Mouse (Mus musculus): Measurements from ENCODE around the gene Btaf1. TPM values are rescaled to one million over a fixed set of nuclear protein-coding genes. Genes with fewer than 3 reads are reported as not detected.

Gene Btaf1
- polyA plus RNA-seq, 1 experiment: 11.2 TPM

DNA sequence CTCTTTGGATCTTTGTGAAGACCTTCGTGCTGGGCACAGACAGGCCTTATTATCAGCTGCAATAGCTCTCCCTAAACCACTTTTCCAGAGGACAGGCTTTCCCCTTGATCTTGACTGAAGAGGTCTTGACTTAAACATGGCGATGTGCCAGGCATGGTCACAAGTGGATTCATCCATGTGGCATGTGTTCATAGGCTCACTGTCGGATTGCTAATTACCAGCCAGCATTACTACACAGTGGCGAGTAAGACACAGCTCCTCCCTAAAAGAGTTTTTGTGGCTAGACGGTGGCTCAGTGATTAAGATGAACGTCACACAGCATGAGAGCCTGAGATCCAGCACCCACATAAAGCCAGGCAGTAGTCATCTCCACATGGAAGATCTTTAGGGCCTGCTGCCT, 103.9 kb downstream of the Btaf1 start:
- TF ChIP-seq POLR2A (IDR thresholded peaks at IDR 0.05; ENCODE audit: borderline replicate concordance, insufficient read depth, low read length) (no peak), CTCF (IDR thresholded peaks at IDR 0.05; ENCODE audit: borderline replicate concordance, insufficient read depth, low read depth, low read length) (no peak)
- H3K4me3 ChIP-seq (replicated peaks; ENCODE audit: insufficient read depth, low read depth, low read length): no peak overlapping the region
- H3K27ac ChIP-seq (ENCODE audit: insufficient read depth, low read length): no peak overlapping the region
- peaks cover 36% of the 10 kb centered on the region for H3K4me1 ChIP-seq (ENCODE audit: control insufficient read depth, insufficient read depth, low read length)
- no peaks in the 10 kb centered on the region for H3K27me3 ChIP-seq (ENCODE audit: control insufficient read depth, insufficient read depth, low read length)
- no peak for DNase-seq
- 58% methylated on average over 6 of the region's 6 CpGs for WGBS

DNA sequence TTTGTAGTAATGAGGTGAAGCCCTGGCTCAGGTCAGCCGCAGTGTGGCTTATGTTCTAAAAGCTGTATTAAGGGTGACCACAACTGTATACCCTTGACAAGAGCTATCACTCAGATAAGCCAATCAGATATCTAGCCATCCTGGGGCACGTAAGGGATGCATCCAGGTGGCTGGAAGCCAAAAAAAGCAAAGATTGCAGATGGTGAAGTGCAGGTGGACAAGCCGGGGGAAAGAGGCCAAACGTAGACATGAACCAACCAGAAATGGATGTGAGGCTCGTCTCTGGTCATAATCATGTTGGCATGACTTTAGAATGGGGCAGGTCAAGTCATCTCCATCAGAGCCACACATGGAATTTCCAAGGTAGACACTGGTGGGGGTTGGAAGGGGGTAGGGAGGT, 105.6 kb downstream of the Btaf1 start:
- H3K27me3 ChIP-seq (ENCODE audit: control insufficient read depth, insufficient read depth, low read length): no peaks in the 10 kb centered on the region
- 20% methylated on average over 5 of the region's 5 CpGs for WGBS
- H3K4me3 ChIP-seq (replicated peaks; ENCODE audit: insufficient read depth, low read depth, low read length): no peak overlapping the region
- peak; percentile 43 to 72 for DNase-seq
- H3K27ac ChIP-seq (ENCODE audit: insufficient read depth, low read length): no peak overlapping the region
- TF ChIP-seq CTCF (IDR thresholded peaks at IDR 0.05; ENCODE audit: borderline replicate concordance, insufficient read depth, low read depth, low read length) (no peak), POLR2A (IDR thresholded peaks at IDR 0.05; ENCODE audit: borderline replicate concordance, insufficient read depth, low read length) (no peak)
- H3K4me1 ChIP-seq (ENCODE audit: control insufficient read depth, insufficient read depth, low read length): peaks cover 24% of the 10 kb centered on the region

GRCm38 (mm10) chr19:37032364-37032763, 106.5 kb downstream of the Btaf1 start:
- 92% methylated on average over 2 of the region's 2 CpGs for WGBS
- H3K27ac ChIP-seq (ENCODE audit: insufficient read depth, low read length): no peak overlapping the region

DNA sequence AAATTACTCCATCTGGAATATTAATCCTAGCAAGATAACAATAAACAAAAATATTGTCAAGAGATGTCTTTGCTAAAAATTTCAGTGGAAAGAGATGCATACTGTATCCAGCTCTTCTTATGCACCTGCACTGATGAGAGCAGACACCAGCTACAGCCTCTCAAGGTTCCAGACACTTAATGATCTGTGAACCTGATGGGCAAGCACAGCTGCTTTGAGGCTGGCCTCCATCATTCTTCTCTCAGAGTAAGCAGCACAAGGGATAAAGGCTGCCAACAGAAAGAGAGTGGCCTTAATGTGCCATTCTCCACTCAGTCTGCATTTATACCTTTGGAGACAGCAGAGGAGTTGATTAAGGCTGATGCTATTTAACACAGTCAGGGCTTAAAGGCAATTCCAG, 115.0 kb downstream of the Btaf1 start:
- Histone ChIP-seq H3K4me1 (ENCODE audit: control insufficient read depth, insufficient read depth, low read length) (peaks cover 4% of the 10 kb centered on the region), H3K27ac (ENCODE audit: insufficient read depth, low read length) (no peak overlapping the region), H3K4me3 (replicated peaks; ENCODE audit: insufficient read depth, low read depth, low read length) (no peak overlapping the region), H3K27me3 (ENCODE audit: control insufficient read depth, insufficient read depth, low read length) (no peaks in the 10 kb centered on the region)
- DNase-seq: no peak
- TF ChIP-seq POLR2A (IDR thresholded peaks at IDR 0.05; ENCODE audit: borderline replicate concordance, insufficient read depth, low read length) (no peak), CTCF (IDR thresholded peaks at IDR 0.05; ENCODE audit: borderline replicate concordance, insufficient read depth, low read depth, low read length) (no peak)

More at GRCm38 (mm10) chr19:37032364-37032763, 106.5 kb downstream of the Btaf1 start:
- peaks cover 20% of the 10 kb centered on the region for H3K4me1 ChIP-seq (ENCODE audit: control insufficient read depth, insufficient read depth, low read length)
- no peaks in the 10 kb centered on the region for H3K27me3 ChIP-seq (ENCODE audit: control insufficient read depth, insufficient read depth, low read length)
- DNase-seq: no peak
- H3K4me3 ChIP-seq (replicated peaks; ENCODE audit: insufficient read depth, low read depth, low read length): no peak overlapping the region
- no peak for TF ChIP-seq CTCF (IDR thresholded peaks at IDR 0.05; ENCODE audit: borderline replicate concordance, insufficient read depth, low read depth, low read length)
- TF ChIP-seq POLR2A (IDR thresholded peaks at IDR 0.05; ENCODE audit: borderline replicate concordance, insufficient read depth, low read length): no peak

GRCm38 (mm10) chr19:37044431-37044830, 118.6 kb downstream of the Btaf1 start:
- H3K27ac ChIP-seq (ENCODE audit: insufficient read depth, low read length): no peak overlapping the region
- no peak overlapping the region for H3K4me3 ChIP-seq (replicated peaks; ENCODE audit: insufficient read depth, low read depth, low read length)
- H3K27me3 ChIP-seq (ENCODE audit: control insufficient read depth, insufficient read depth, low read length): no peaks in the 10 kb centered on the region
- TF ChIP-seq CTCF (IDR thresholded peaks at IDR 0.05; ENCODE audit: borderline replicate concordance, insufficient read depth, low read depth, low read length) (no peak), POLR2A (IDR thresholded peaks at IDR 0.05; ENCODE audit: borderline replicate concordance, insufficient read depth, low read length) (no peak)
- 76% methylated on average over 10 of the region's 10 CpGs for WGBS
- no peak for DNase-seq
- H3K4me1 ChIP-seq (ENCODE audit: control insufficient read depth, insufficient read depth, low read length): no peaks in the 10 kb centered on the region; the same call in 1 of the 2 replicates

- WGBS: 79% methylated on average over 6 of the region's 6 CpGs
Measured at GRCm38 (mm10) chr19:37048507-37048906, 122.6 kb downstream of the Btaf1 start.

GRCm38 (mm10) chr19:37050643-37051345, 124.9 kb downstream of the Btaf1 start:
- TF ChIP-seq POLR2A (IDR thresholded peaks at IDR 0.05; ENCODE audit: borderline replicate concordance, insufficient read depth, low read length): no peak
- TF ChIP-seq CTCF (IDR thresholded peaks at IDR 0.05; ENCODE audit: borderline replicate concordance, insufficient read depth, low read depth, low read length): peak; percentile 50; the same call in 1 of the 2 replicates
- H3K27ac ChIP-seq (ENCODE audit: insufficient read depth, low read length): no peak overlapping the region
- no peak overlapping the region for H3K4me3 ChIP-seq (replicated peaks; ENCODE audit: insufficient read depth, low read depth, low read length)
- peaks cover 3% of the 10 kb centered on the region; the same call in 1 of the 2 replicates for H3K4me1 ChIP-seq (ENCODE audit: control insufficient read depth, insufficient read depth, low read length)
- peak; percentile 61 to 82 for DNase-seq
- H3K27me3 ChIP-seq (ENCODE audit: control insufficient read depth, insufficient read depth, low read length): no peaks in the 10 kb centered on the region
- 47% methylated on average over 4 of the region's 4 CpGs for WGBS

More at GRCm38 (mm10) chr19:37048507-37048906, 122.6 kb downstream of the Btaf1 start:
- H3K4me3 ChIP-seq (replicated peaks; ENCODE audit: insufficient read depth, low read depth, low read length): no peak overlapping the region
- H3K27ac ChIP-seq (ENCODE audit: insufficient read depth, low read length): no peak overlapping the region
- no peaks in the 10 kb centered on the region for H3K27me3 ChIP-seq (ENCODE audit: control insufficient read depth, insufficient read depth, low read length)
- peaks cover 3% of the 10 kb centered on the region; the same call in 1 of the 2 replicates for H3K4me1 ChIP-seq (ENCODE audit: control insufficient read depth, insufficient read depth, low read length)
- no peak for DNase-seq
- no peak for TF ChIP-seq CTCF (IDR thresholded peaks at IDR 0.05; ENCODE audit: borderline replicate concordance, insufficient read depth, low read depth, low read length)
- TF ChIP-seq POLR2A (IDR thresholded peaks at IDR 0.05; ENCODE audit: borderline replicate concordance, insufficient read depth, low read length): no peak

- TF ChIP-seq POLR2A (IDR thresholded peaks at IDR 0.05; ENCODE audit: borderline replicate concordance, insufficient read depth, low read length) (no peak), CTCF (IDR thresholded peaks at IDR 0.05; ENCODE audit: borderline replicate concordance, insufficient read depth, low read depth, low read length) (no peak)
- Histone ChIP-seq H3K27me3 (ENCODE audit: control insufficient read depth, insufficient read depth, low read length) (no peaks in the 10 kb centered on the region), H3K4me1 (ENCODE audit: control insufficient read depth, insufficient read depth, low read length) (peaks cover 3% of the 10 kb centered on the region), H3K27ac (ENCODE audit: insufficient read depth, low read length) (no peak overlapping the region), H3K4me3 (replicated peaks; ENCODE audit: insufficient read depth, low read depth, low read length) (no peak overlapping the region)
- 55% methylated on average over 4 of the region's 4 CpGs for WGBS
- no peak for DNase-seq
Measured at GRCm38 (mm10) chr19:37055976-37056556, 130.2 kb downstream of the Btaf1 start.
